17 mouse cellular contexts compared by ENCODE assay signal in genomic region chr9:120695966-120696365, GRCm38 (mm10).
DNase-seq lines count a peak whose midpoint lies in the region; ATAC-seq lines count a peak whose summit lies in the region.
"Had no signal": no experiment of that assay in that cellular context is flagged by ENCODE, and none has a peak within 500 bp of the region (broad histone marks: within the 10 kb centered on the region; RNA-seq: fewer than 3 reads in every experiment).

No protein-coding gene starts in this region.

- peaks cover 24% of the 10 kb centered on the region for H3K4me1 ChIP-seq in brown adipose tissue, adult 24 weeks (ENCODE audit: control insufficient read depth, insufficient read depth, insufficient read length, low read length)
- peaks cover 17% of the 10 kb centered on the region for H3K4me1 ChIP-seq in kidney, embryonic 16.5 days (ENCODE audit: insufficient read depth, low read length)

- no peaks in the 10 kb centered on the region for H3K9me3 ChIP-seq in kidney, embryonic 16.5 days (ENCODE audit: low read length)
- H3K9me3 ChIP-seq: limb, embryonic 10.5 days; midbrain, embryonic 13.5 days had no signal

- H3K36me3 ChIP-seq in kidney, embryonic 16.5 days (ENCODE audit: insufficient read depth, low read length), result no peaks in the 10 kb centered on the region
- H3K36me3 ChIP-seq: limb, embryonic 10.5 days; midbrain, embryonic 13.5 days had no signal

- H3K4me3 ChIP-seq in brown adipose tissue, adult 24 weeks (ENCODE audit: insufficient read depth, low read depth, low read length), result no peak overlapping the region
- H3K4me3 ChIP-seq in kidney, embryonic 16.5 days (ENCODE audit: low read length), result no peak overlapping the region
- H3K4me3 ChIP-seq: limb, embryonic 10.5 days; midbrain, embryonic 13.5 days; myocyte had no signal

- peak overlapping the region; percentile 73 for H3K27ac ChIP-seq in brown adipose tissue, adult 24 weeks (replicated peaks; ENCODE audit: low read depth, low read length)
- peak overlapping the region; percentile 43; the same call in 1 of the 2 replicates for H3K27ac ChIP-seq in kidney, embryonic 16.5 days (ENCODE audit: low read length)
- H3K27ac ChIP-seq: limb, embryonic 10.5 days; liver, embryonic 14.5 days; macrophage; midbrain, embryonic 13.5 days had no signal

- no peaks in the 10 kb centered on the region for H3K27me3 ChIP-seq in kidney, embryonic 16.5 days (ENCODE audit: insufficient read depth, low read length)
- H3K27me3 ChIP-seq: midbrain, embryonic 13.5 days had no signal

- no peak for ATAC-seq in kidney, embryonic 16.5 days (ENCODE audit: low FRiP score, low TSS enrichment)
- ATAC-seq: inflammation-experienced regulatory T-cells, adult 6 months; midbrain, embryonic 13.5 days had no signal

- H3K9ac ChIP-seq in kidney, embryonic 16.5 days (replicated peaks; ENCODE audit: low read length), result no peak overlapping the region
- H3K9ac ChIP-seq: liver, embryonic 14.5 days; midbrain, embryonic 13.5 days had no signal

- WGBS in kidney, embryonic 16.5 days, result 90% methylated on average over 10 of the region's 10 CpGs

- no peak overlapping the region for H3K4me2 ChIP-seq in kidney, embryonic 16.5 days (replicated peaks; ENCODE audit: low read depth, low read length)
- H3K4me2 ChIP-seq: midbrain, embryonic 13.5 days had no signal

- peak; percentile 36 for DNase-seq in cerebellum, adult 9-11 months
- DNase-seq in cerebellum, adult 8-10 months, result no peak
- DNase-seq in kidney, adult 11 months, result peak; percentile 40
- no peak for DNase-seq in kidney, adult 18-20 months
- no peak for DNase-seq in gastrocnemius, adult 18-20 months (ENCODE audit: low spot score)
- DNase-seq: B cell, adult 2 months; cerebellum, postnatal 14 days; gastrocnemius, postnatal 36 days; thymus, postnatal 4 days had no signal

Comparison
In these comparisons a context has a peak if more than half of its experiments do, and no peak if none do; other contexts are left out.
1. DNase-seq: peak in cerebellum, adult 9-11 months (single experiment) and kidney, adult 11 months (single experiment); none in cerebellum, adult 8-10 months (single experiment), kidney, adult 18-20 months (single experiment) and gastrocnemius, adult 18-20 months (single experiment).